18 mouse cellular contexts compared by ENCODE assay signal in genomic region chr17:51986212-51986611, GRCm38 (mm10).
DNase-seq lines count a peak whose midpoint lies in the region; ATAC-seq and TF ChIP-seq lines count a peak whose summit lies in the region.
"Had no signal": no experiment of that assay in that cellular context is flagged by ENCODE, and none has a peak within 500 bp of the region (broad histone marks: within the 10 kb centered on the region; RNA-seq: fewer than 3 reads in every experiment).

No protein-coding gene starts in this region.

- no peaks in the 10 kb centered on the region for H3K36me3 ChIP-seq in forebrain, postnatal 0 days (ENCODE audit: insufficient read depth)
- no peaks in the 10 kb centered on the region for H3K36me3 ChIP-seq in forebrain, embryonic 14.5 days (ENCODE audit: control insufficient read depth, insufficient read depth, low read length)
- no peaks in the 10 kb centered on the region for H3K36me3 ChIP-seq in lung, postnatal 0 days (ENCODE audit: insufficient read depth, low read length)
- no peaks in the 10 kb centered on the region for H3K36me3 ChIP-seq in limb, embryonic 13.5 days
- H3K36me3 ChIP-seq: heart, embryonic 10.5 days; kidney, embryonic 15.5 days had no signal

- ATAC-seq in forebrain, postnatal 0 days, result peak; percentile 36
- ATAC-seq in forebrain, embryonic 14.5 days, result no peak
- ATAC-seq in lung, postnatal 0 days, result no peak
- no peak for ATAC-seq in limb, embryonic 13.5 days (ENCODE audit: low FRiP score, low read depth)
- ATAC-seq in megakaryocyte, adult 5-6 weeks (ENCODE audit: poor library complexity, severe bottlenecking), result no peak
- ATAC-seq: hindbrain, postnatal 0 days had no signal

- no peaks in the 10 kb centered on the region for H3K27me3 ChIP-seq in forebrain, postnatal 0 days (ENCODE audit: insufficient read depth, low read length)
- H3K27me3 ChIP-seq in forebrain, embryonic 14.5 days (replicated peaks; ENCODE audit: control insufficient read depth, insufficient read depth, low read length), result no peaks in the 10 kb centered on the region
- no peaks in the 10 kb centered on the region for H3K27me3 ChIP-seq in lung, postnatal 0 days (replicated peaks; ENCODE audit: insufficient read depth, low read length)
- no peaks in the 10 kb centered on the region for H3K27me3 ChIP-seq in limb, embryonic 13.5 days
- H3K27me3 ChIP-seq: kidney, embryonic 15.5 days had no signal

- 69% methylated on average over 14 of the region's 14 CpGs for WGBS in forebrain, postnatal 0 days
- 74% methylated on average over 14 of the region's 14 CpGs for WGBS in forebrain, embryonic 14.5 days
- 48% methylated on average over 14 of the region's 14 CpGs for WGBS in lung, postnatal 0 days
- 58% methylated on average over 14 of the region's 14 CpGs for WGBS in limb, embryonic 13.5 days

- H3K4me2 ChIP-seq in forebrain, postnatal 0 days (ENCODE audit: low read depth), result no peak overlapping the region
- no peak overlapping the region for H3K4me2 ChIP-seq in forebrain, embryonic 14.5 days (ENCODE audit: low read length)
- peak overlapping the region; percentile 25 for H3K4me2 ChIP-seq in lung, postnatal 0 days (replicated peaks; ENCODE audit: low read depth, low read length)
- H3K4me2 ChIP-seq in limb, embryonic 13.5 days (replicated peaks), result peak overlapping the region; percentile 31
- H3K4me2 ChIP-seq: kidney, embryonic 15.5 days had no signal

- no peak for TF ChIP-seq CTCF in forebrain, postnatal 0 days (IDR thresholded peaks at IDR 0.05; ENCODE audit: low read depth)
- TF ChIP-seq CTCF in lung, postnatal 0 days (IDR thresholded peaks at IDR 0.05), result no peak

- H3K4me1 ChIP-seq in forebrain, postnatal 0 days (ENCODE audit: insufficient read depth), result no peaks in the 10 kb centered on the region
- no peaks in the 10 kb centered on the region for H3K4me1 ChIP-seq in forebrain, embryonic 14.5 days (ENCODE audit: control insufficient read depth, insufficient read depth, low read length)
- no peaks in the 10 kb centered on the region for H3K4me1 ChIP-seq in lung, postnatal 0 days (ENCODE audit: insufficient read depth, low read depth, low read length)
- peaks cover 9% of the 10 kb centered on the region for H3K4me1 ChIP-seq in limb, embryonic 13.5 days
- H3K4me1 ChIP-seq: heart, embryonic 10.5 days; kidney, embryonic 15.5 days had no signal

- DNase-seq in forebrain, postnatal 0 days, result no peak
- no peak for DNase-seq in forebrain, embryonic 14.5 days (ENCODE audit: low spot score)
- DNase-seq in lung, postnatal 0 days (ENCODE audit: low spot score), result no peak
- no peak for DNase-seq in lung, adult 18-20 months
- peak; percentile 27 for DNase-seq in R1 (ENCODE audit: low read depth, low spot score)
- DNase-seq in layer of hippocampus, adult 9-10 months (ENCODE audit: low spot score), result no peak
- DNase-seq: adrenal gland, postnatal 14 days; cerebellum, adult 9-10 months; gastrocnemius, postnatal 10 days; heart, postnatal 36 days; layer of hippocampus, adult 9-11 months; retina, postnatal 1 day had no signal

- H3K4me3 ChIP-seq in forebrain, postnatal 0 days (ENCODE audit: low read depth, low read length), result no peak overlapping the region
- no peak overlapping the region for H3K4me3 ChIP-seq in forebrain, embryonic 14.5 days (ENCODE audit: low read depth, low read length)
- H3K4me3 ChIP-seq in lung, postnatal 0 days (ENCODE audit: low read depth, low read length), result no peak overlapping the region
- no peak overlapping the region for H3K4me3 ChIP-seq in limb, embryonic 13.5 days
- H3K4me3 ChIP-seq: heart, embryonic 10.5 days; kidney, embryonic 15.5 days had no signal

- no peaks in the 10 kb centered on the region for H3K9me3 ChIP-seq in forebrain, postnatal 0 days (ENCODE audit: low read length)
- no peaks in the 10 kb centered on the region for H3K9me3 ChIP-seq in forebrain, embryonic 14.5 days (replicated peaks; ENCODE audit: control insufficient read depth, low read length)
- no peaks in the 10 kb centered on the region for H3K9me3 ChIP-seq in lung, postnatal 0 days (ENCODE audit: low read length)
- H3K9me3 ChIP-seq in limb, embryonic 13.5 days, result no peaks in the 10 kb centered on the region
- H3K9me3 ChIP-seq: heart, embryonic 10.5 days; kidney, embryonic 15.5 days had no signal

- no peak overlapping the region for H3K27ac ChIP-seq in forebrain, postnatal 0 days (ENCODE audit: low read depth, low read length)
- no peak overlapping the region for H3K27ac ChIP-seq in forebrain, embryonic 14.5 days (ENCODE audit: low read depth, low read length)
- H3K27ac ChIP-seq in lung, postnatal 0 days (ENCODE audit: low read length), result no peak overlapping the region
- H3K27ac ChIP-seq in limb, embryonic 13.5 days, result no peak overlapping the region
- H3K27ac ChIP-seq: heart, embryonic 10.5 days; hindbrain, postnatal 0 days; kidney, embryonic 15.5 days; liver, embryonic 14.5 days had no signal

- no peak for TF ChIP-seq EP300 in lung, postnatal 0 days (IDR thresholded peaks at IDR 0.05)

- H3K9ac ChIP-seq in forebrain, postnatal 0 days, result no peak overlapping the region
- H3K9ac ChIP-seq in forebrain, embryonic 14.5 days (ENCODE audit: low read length), result no peak overlapping the region
- H3K9ac ChIP-seq in lung, postnatal 0 days (replicated peaks; ENCODE audit: low read depth), result no peak overlapping the region
- H3K9ac ChIP-seq in limb, embryonic 13.5 days, result no peak overlapping the region
- H3K9ac ChIP-seq: kidney, embryonic 15.5 days; liver, embryonic 14.5 days had no signal

Comparison
In these comparisons a context has a peak if more than half of its experiments do, and no peak if none do; other contexts are left out.
1. H3K4me2 ChIP-seq: peak in lung, postnatal 0 days (single experiment) and limb, embryonic 13.5 days (single experiment); none in forebrain, postnatal 0 days (single experiment) and forebrain, embryonic 14.5 days (single experiment).